Mouse (Mus musculus): Measurements from ENCODE around the gene Myom1. TPM values are rescaled to one million over a fixed set of nuclear protein-coding genes. Genes with fewer than 3 reads are reported as not detected.

Myom1 gene
- total and polyA plus RNA-seq, 2 experiments from 2014 or later: 238 to 392 TPM

GRCm38 (mm10) chr17:71062049-71062560 is 59.7 kb downstream of the Myom1 start:
- TF ChIP-seq CTCF (IDR thresholded peaks at IDR 0.05; ENCODE audit: low read depth) (no peak), EP300 (IDR thresholded peaks at IDR 0.05; ENCODE audit: low read depth) (no peak)
- Histone ChIP-seq H3K36me3 (replicated peaks; ENCODE audit: control insufficient read depth, insufficient read depth, low read length) (peaks cover 84% of the 10 kb centered on the region), H3K4me1 (ENCODE audit: control insufficient read depth, insufficient read depth) (no peaks in the 10 kb centered on the region), H3K27me3 (ENCODE audit: control insufficient read depth, insufficient read depth, low read length) (no peaks in the 10 kb centered on the region), H3K9ac (replicated peaks; ENCODE audit: low read depth, low read length) (no peak overlapping the region), H3K4me2 (ENCODE audit: low read depth, low read length) (no peak overlapping the region), H3K9me3 (replicated peaks; ENCODE audit: control insufficient read depth, low read length) (no peaks in the 10 kb centered on the region), H3K4me3 (ENCODE audit: low read depth, low read length) (no peak overlapping the region), H3K27ac (ENCODE audit: low read depth) (no peak overlapping the region)
- ATAC-seq (ENCODE audit: insufficient read depth, low read depth) (0 out of 2 replicates have a peak, but pooled peaks have one; percentile 14), DNase-seq (ENCODE audit: low spot score) (peak; percentile 44)
- WGBS: 52% methylated on average over 5 of the region's 5 CpGs

- Histone ChIP-seq H3K4me3 (ENCODE audit: low read depth, low read length) (no peak overlapping the region), H3K4me2 (ENCODE audit: low read depth, low read length) (no peak overlapping the region), H3K36me3 (replicated peaks; ENCODE audit: control insufficient read depth, insufficient read depth, low read length) (peaks cover 84% of the 10 kb centered on the region), H3K27ac (ENCODE audit: low read depth) (no peak overlapping the region), H3K9ac (replicated peaks; ENCODE audit: low read depth, low read length) (no peak overlapping the region), H3K9me3 (replicated peaks; ENCODE audit: control insufficient read depth, low read length) (no peaks in the 10 kb centered on the region), H3K4me1 (ENCODE audit: control insufficient read depth, insufficient read depth) (no peaks in the 10 kb centered on the region), H3K27me3 (ENCODE audit: control insufficient read depth, insufficient read depth, low read length) (no peaks in the 10 kb centered on the region)
- ATAC-seq (ENCODE audit: insufficient read depth, low read depth) (no peak), DNase-seq (ENCODE audit: low spot score) (peak; percentile 28)
- 54% methylated on average over 13 of the region's 13 CpGs for WGBS
- TF ChIP-seq EP300 (IDR thresholded peaks at IDR 0.05; ENCODE audit: low read depth) (no peak), CTCF (IDR thresholded peaks at IDR 0.05; ENCODE audit: low read depth) (no peak)
Observed at GRCm38 (mm10) chr17:71062870-71063602, 60.6 kb downstream of the Myom1 start.

GRCm38 (mm10) chr17:71064463-71065014 is 62.1 kb downstream of the Myom1 start:
- DNase-seq (ENCODE audit: low spot score): peak; percentile 32
- H3K4me2 ChIP-seq (ENCODE audit: low read depth, low read length): no peak overlapping the region

GRCm38 (mm10) chr17:71065127-71065526 is 62.7 kb downstream of the Myom1 start:
- Histone ChIP-seq H3K4me2 (ENCODE audit: low read depth, low read length) (no peak overlapping the region), H3K27me3 (ENCODE audit: control insufficient read depth, insufficient read depth, low read length) (no peaks in the 10 kb centered on the region), H3K4me1 (ENCODE audit: control insufficient read depth, insufficient read depth) (no peaks in the 10 kb centered on the region), H3K4me3 (ENCODE audit: low read depth, low read length) (no peak overlapping the region), H3K9me3 (replicated peaks; ENCODE audit: control insufficient read depth, low read length) (no peaks in the 10 kb centered on the region), H3K9ac (replicated peaks; ENCODE audit: low read depth, low read length) (no peak overlapping the region), H3K27ac (ENCODE audit: low read depth) (no peak overlapping the region), H3K36me3 (replicated peaks; ENCODE audit: control insufficient read depth, insufficient read depth, low read length) (peaks cover 88% of the 10 kb centered on the region)
- TF ChIP-seq EP300 (IDR thresholded peaks at IDR 0.05; ENCODE audit: low read depth): no peak
- TF ChIP-seq CTCF (IDR thresholded peaks at IDR 0.05; ENCODE audit: low read depth): no peak
- WGBS: 81% methylated on average over 6 of the region's 6 CpGs
- DNase-seq (ENCODE audit: low spot score): no peak
- ATAC-seq (ENCODE audit: insufficient read depth, low read depth): no peak

More at GRCm38 (mm10) chr17:71064463-71065014, 62.1 kb downstream of the Myom1 start:
- H3K27ac ChIP-seq (ENCODE audit: low read depth): no peak overlapping the region
- no peak overlapping the region for H3K4me3 ChIP-seq (ENCODE audit: low read depth, low read length)
- no peaks in the 10 kb centered on the region for H3K9me3 ChIP-seq (replicated peaks; ENCODE audit: control insufficient read depth, low read length)
- H3K4me1 ChIP-seq (ENCODE audit: control insufficient read depth, insufficient read depth): no peaks in the 10 kb centered on the region
- WGBS: 63% methylated on average over 7 of the region's 7 CpGs
- TF ChIP-seq CTCF (IDR thresholded peaks at IDR 0.05; ENCODE audit: low read depth) (peak; percentile 65), EP300 (IDR thresholded peaks at IDR 0.05; ENCODE audit: low read depth) (no peak)
- peaks cover 85% of the 10 kb centered on the region for H3K36me3 ChIP-seq (replicated peaks; ENCODE audit: control insufficient read depth, insufficient read depth, low read length)
- no peak overlapping the region for H3K9ac ChIP-seq (replicated peaks; ENCODE audit: low read depth, low read length)
- H3K27me3 ChIP-seq (ENCODE audit: control insufficient read depth, insufficient read depth, low read length): no peaks in the 10 kb centered on the region
- ATAC-seq (ENCODE audit: insufficient read depth, low read depth): no peak

GRCm38 (mm10) chr17:71069176-71069575 is 66.7 kb downstream of the Myom1 start:
- H3K4me3 ChIP-seq (ENCODE audit: low read depth, low read length): no peak overlapping the region
- no peak for DNase-seq (ENCODE audit: low spot score)
- H3K36me3 ChIP-seq (replicated peaks; ENCODE audit: control insufficient read depth, insufficient read depth, low read length): peaks cover 81% of the 10 kb centered on the region
- no peaks in the 10 kb centered on the region for H3K27me3 ChIP-seq (ENCODE audit: control insufficient read depth, insufficient read depth, low read length)
- no peaks in the 10 kb centered on the region for H3K4me1 ChIP-seq (ENCODE audit: control insufficient read depth, insufficient read depth)
- no peak overlapping the region for H3K4me2 ChIP-seq (ENCODE audit: low read depth, low read length)
- TF ChIP-seq EP300 (IDR thresholded peaks at IDR 0.05; ENCODE audit: low read depth) (no peak), CTCF (IDR thresholded peaks at IDR 0.05; ENCODE audit: low read depth) (no peak; the same call in 1 of the 2 replicates)
- H3K9me3 ChIP-seq (replicated peaks; ENCODE audit: control insufficient read depth, low read length): no peaks in the 10 kb centered on the region
- no peak for ATAC-seq (ENCODE audit: insufficient read depth, low read depth)
- H3K27ac ChIP-seq (ENCODE audit: low read depth): no peak overlapping the region
- WGBS: 77% methylated on average over 9 of the region's 9 CpGs
- H3K9ac ChIP-seq (replicated peaks; ENCODE audit: low read depth, low read length): no peak overlapping the region
